Mouse (Mus musculus): Measurements from ENCODE around the gene Gpr107. TPM values are rescaled to one million over a fixed set of nuclear protein-coding genes. Genes with fewer than 3 reads are reported as not detected.

Gpr107 gene
- polyA plus RNA-seq, 1 experiment from 2014 or later, result 41.4 TPM

DNA sequence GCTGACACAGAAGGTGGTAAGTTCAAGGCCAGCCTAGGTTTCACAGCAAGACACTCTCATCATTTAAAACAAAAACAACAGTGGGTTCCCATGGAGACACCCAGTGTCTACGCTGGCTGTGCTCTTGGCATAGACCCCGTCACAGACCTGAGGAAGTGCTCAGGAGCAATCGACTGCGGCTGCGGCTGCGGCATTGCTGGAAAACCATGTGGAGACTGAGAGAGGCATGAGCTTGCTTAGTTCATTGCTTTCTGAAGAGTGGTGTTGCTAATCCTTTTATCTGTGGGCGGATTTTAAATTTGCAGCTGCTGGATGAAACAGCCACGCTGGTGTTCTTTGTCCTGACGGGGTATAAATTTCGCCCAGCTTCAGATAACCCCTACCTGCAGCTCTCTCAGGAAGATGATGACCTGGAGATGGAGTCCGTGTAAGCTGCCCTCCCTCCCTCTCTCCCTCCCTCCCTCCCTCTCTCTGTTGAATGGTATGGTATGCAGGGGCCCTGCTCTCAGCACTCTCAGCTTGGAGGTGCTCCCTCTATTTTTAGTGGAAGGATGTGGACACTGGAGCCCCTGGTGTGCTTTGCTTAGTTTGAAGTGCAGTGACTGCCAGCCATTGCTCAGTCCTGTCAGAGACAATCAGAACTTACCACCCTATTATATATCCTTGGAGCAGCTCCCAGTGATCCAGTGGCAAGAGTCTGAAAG lies 58.2 kb downstream of the Gpr107 start:
- Histone ChIP-seq H3K4me3 (replicated peaks) (no peak overlapping the region), H3K9me3 (no peaks in the 10 kb centered on the region), H3K4me2 (no peak overlapping the region), H3K27me3 (no peaks in the 10 kb centered on the region), H3K9ac (no peak overlapping the region), H3K27ac (no peak overlapping the region), H3K36me3 (replicated peaks) (peaks cover 64% of the 10 kb centered on the region), H3K4me1 (peaks cover 19% of the 10 kb centered on the region; the same call in 1 of the 2 replicates)
- ATAC-seq (ENCODE audit: low FRiP score), result no peak
- 61% methylated on average over 11 of the region's 11 CpGs for WGBS

DNA sequence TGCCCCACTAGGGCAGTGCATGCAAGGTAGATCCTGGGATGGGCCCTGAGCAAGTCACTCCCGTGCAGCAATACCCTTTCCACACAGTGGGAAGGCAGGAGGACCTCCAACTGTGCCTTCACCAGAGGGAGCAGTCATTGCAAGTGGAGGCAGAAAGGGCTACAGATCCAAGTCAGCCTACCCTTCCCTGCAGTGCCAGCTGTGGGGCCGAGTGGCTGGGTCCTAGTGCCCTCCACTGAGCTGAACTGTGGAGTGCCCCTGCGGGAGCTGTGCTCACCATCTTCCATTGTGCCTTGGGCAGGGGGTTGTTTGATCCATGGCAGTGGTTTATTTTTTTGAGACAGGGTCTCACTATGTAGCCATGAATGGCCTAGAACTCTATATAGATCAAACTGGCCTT lies 59.1 kb downstream of the Gpr107 start:
- H3K9ac ChIP-seq, result no peak overlapping the region
- 54% methylated on average over 3 of the region's 3 CpGs for WGBS
- no peak for ATAC-seq (ENCODE audit: low FRiP score)
- peaks cover 66% of the 10 kb centered on the region for H3K36me3 ChIP-seq (replicated peaks)
- H3K4me3 ChIP-seq (replicated peaks), result no peak overlapping the region
- H3K4me1 ChIP-seq, result peaks cover 16% of the 10 kb centered on the region; the same call in 1 of the 2 replicates
- no peak overlapping the region for H3K4me2 ChIP-seq
- no peaks in the 10 kb centered on the region for H3K27me3 ChIP-seq
- no peaks in the 10 kb centered on the region for H3K9me3 ChIP-seq
- H3K27ac ChIP-seq, result no peak overlapping the region

DNA sequence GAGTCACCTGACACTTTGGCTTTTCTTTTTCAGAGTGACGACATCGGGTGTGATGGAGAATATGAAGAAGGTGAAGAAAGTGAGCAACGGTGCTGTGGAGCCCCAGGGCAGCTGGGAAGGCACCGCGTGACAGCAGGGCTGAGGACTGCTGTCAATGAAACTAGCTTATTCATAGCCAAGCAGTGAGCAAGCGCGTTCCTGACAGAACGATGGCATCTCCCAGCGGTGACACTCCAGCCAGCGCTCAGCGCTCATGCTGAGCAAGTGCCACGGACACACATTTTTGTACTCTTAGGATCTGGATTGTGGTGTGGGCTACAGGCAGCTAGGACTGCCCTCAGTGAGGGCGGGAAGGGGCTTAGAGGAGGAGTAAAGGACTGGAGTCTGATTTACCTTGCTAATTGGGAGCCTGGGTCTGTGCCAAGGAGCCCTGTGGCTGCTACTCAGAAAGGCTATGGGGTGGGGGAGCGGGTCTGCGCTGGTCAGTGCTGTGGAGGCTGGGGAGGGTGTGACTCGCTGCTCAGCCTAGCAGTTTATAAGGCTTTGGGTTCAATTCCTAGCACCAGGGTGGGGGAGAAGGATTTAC lies 62.2 kb downstream of the Gpr107 start:
- H3K27ac ChIP-seq, result no peak overlapping the region
- H3K36me3 ChIP-seq (replicated peaks), result peaks cover 52% of the 10 kb centered on the region
- no peak overlapping the region for H3K4me3 ChIP-seq (replicated peaks)
- H3K9me3 ChIP-seq, result no peaks in the 10 kb centered on the region
- ATAC-seq (ENCODE audit: low FRiP score), result peak; percentile 30; the same call in 1 of the 2 replicates
- H3K27me3 ChIP-seq, result no peaks in the 10 kb centered on the region
- WGBS, result 76% methylated on average over 16 of the region's 16 CpGs
- no peak overlapping the region for H3K4me2 ChIP-seq
- H3K4me1 ChIP-seq, result peaks cover 11% of the 10 kb centered on the region; the same call in 1 of the 2 replicates
- H3K9ac ChIP-seq, result no peak overlapping the region

DNA sequence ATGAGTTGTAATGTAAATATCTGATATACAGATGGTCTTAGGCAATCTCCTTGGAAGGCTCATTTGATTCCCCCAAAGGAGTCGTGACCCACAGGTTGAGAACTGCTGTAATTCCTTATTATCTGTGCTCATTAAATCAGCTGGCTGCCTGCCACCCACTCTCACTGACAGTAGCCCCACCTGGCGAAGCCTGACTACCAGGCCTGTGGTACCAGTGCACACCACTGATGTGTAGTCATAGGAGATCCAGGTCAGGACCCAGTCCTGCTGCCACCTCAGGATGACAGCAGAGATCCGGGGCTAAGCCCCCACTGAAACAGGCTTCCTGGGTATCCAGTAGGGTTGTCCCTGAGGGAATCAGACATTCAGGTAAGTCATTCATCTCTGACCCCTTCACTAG lies 66.5 kb downstream of the Gpr107 start:
- no peak overlapping the region for H3K4me3 ChIP-seq (replicated peaks)
- peaks cover 18% of the 10 kb centered on the region for H3K36me3 ChIP-seq (replicated peaks)
- H3K4me2 ChIP-seq, result no peak overlapping the region
- WGBS, result 88% methylated on average over 3 of the region's 3 CpGs
- no peak overlapping the region for H3K27ac ChIP-seq
- no peaks in the 10 kb centered on the region for H3K27me3 ChIP-seq
- no peaks in the 10 kb centered on the region for H3K4me1 ChIP-seq
- no peak for ATAC-seq (ENCODE audit: low FRiP score)
- H3K9me3 ChIP-seq, result no peaks in the 10 kb centered on the region
- no peak overlapping the region for H3K9ac ChIP-seq

DNA sequence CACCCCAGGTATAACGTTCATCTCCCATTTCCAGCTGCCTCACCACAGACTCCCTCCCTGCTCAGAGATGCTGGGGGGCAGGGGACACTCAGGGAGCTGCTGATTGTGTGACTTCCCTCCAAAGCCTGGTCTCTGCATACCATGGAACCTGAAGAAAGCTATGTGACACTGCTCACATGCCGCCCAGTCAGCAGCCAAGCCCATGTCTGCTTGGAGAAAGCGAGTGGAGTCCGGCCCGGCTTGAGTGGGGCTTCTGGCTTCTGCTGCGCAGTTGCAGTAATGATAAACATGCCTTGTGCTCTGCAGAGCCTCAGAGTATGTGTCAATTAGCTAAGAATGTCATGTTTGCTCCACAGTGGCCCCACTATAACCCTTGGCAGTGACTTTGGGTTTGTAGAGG lies 67.4 kb downstream of the Gpr107 start:
- WGBS, result 84% methylated on average over 6 of the region's 6 CpGs
- no peaks in the 10 kb centered on the region for H3K4me1 ChIP-seq
- no peak overlapping the region for H3K9ac ChIP-seq
- no peak overlapping the region for H3K4me3 ChIP-seq (replicated peaks)
- H3K9me3 ChIP-seq, result no peaks in the 10 kb centered on the region
- no peak overlapping the region for H3K27ac ChIP-seq
- no peaks in the 10 kb centered on the region for H3K27me3 ChIP-seq
- peaks cover 10% of the 10 kb centered on the region for H3K36me3 ChIP-seq (replicated peaks)
- ATAC-seq (ENCODE audit: low FRiP score), result no peak
- no peak overlapping the region for H3K4me2 ChIP-seq

DNA sequence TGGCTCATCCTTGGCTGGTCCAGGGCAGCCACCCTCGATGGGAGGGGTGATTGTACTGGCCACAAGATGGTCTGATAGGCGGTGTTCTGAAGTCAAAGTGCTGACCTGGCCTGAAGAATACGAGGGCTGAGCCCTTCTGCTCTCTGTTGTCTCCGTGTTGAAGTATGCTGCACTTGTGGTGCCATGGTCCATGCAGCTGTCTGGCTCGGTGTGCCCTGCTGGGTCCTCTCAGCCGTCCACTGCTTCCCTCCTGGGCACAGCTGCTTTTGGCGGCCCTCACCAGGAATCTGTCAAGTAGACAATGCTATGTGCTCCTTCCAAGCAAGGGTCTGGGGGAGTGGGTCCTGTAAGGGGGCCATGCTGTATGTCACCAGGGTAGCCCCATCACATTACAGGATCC lies 68.7 kb downstream of the Gpr107 start:
- 69% methylated on average over 7 of the region's 7 CpGs for WGBS
- Histone ChIP-seq H3K27ac (no peak overlapping the region), H3K9ac (no peak overlapping the region), H3K9me3 (no peaks in the 10 kb centered on the region), H3K4me3 (replicated peaks) (no peak overlapping the region), H3K4me2 (no peak overlapping the region), H3K36me3 (replicated peaks) (no peaks in the 10 kb centered on the region; the same call in 1 of the 2 replicates), H3K4me1 (no peaks in the 10 kb centered on the region), H3K27me3 (no peaks in the 10 kb centered on the region)
- no peak for ATAC-seq (ENCODE audit: low FRiP score)

DNA sequence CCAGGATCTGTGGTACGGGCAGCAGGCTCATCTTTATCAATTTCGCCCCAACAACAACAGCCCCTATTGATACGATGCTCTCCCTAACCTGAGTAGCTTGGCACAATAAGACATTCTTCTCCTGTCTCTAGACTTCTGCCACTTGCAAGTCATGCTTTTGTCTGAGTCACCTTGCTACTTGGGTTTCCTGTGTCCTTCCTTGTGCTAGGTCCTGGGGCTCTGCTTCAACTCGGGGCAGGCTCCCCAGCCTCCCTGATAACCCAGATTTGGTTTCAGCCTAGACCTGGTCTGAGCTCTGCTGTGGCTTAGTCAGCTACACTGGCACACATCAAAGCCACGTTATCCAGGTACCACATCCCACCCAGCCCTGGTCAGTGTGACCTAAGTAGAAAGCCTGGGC lies 69.5 kb downstream of the Gpr107 start:
- no peaks in the 10 kb centered on the region for H3K27me3 ChIP-seq
- H3K9ac ChIP-seq, result no peak overlapping the region
- no peaks in the 10 kb centered on the region; the same call in 1 of the 2 replicates for H3K36me3 ChIP-seq (replicated peaks)
- ATAC-seq (ENCODE audit: low FRiP score), result no peak
- H3K4me2 ChIP-seq, result no peak overlapping the region
- no peak overlapping the region for H3K4me3 ChIP-seq (replicated peaks)
- H3K9me3 ChIP-seq, result peaks cover 6% of the 10 kb centered on the region
- whole genome bisulfite sequencing, result 83% methylated on average over 5 of the region's 5 CpGs
- H3K27ac ChIP-seq, result no peak overlapping the region
- H3K4me1 ChIP-seq, result no peaks in the 10 kb centered on the region

DNA sequence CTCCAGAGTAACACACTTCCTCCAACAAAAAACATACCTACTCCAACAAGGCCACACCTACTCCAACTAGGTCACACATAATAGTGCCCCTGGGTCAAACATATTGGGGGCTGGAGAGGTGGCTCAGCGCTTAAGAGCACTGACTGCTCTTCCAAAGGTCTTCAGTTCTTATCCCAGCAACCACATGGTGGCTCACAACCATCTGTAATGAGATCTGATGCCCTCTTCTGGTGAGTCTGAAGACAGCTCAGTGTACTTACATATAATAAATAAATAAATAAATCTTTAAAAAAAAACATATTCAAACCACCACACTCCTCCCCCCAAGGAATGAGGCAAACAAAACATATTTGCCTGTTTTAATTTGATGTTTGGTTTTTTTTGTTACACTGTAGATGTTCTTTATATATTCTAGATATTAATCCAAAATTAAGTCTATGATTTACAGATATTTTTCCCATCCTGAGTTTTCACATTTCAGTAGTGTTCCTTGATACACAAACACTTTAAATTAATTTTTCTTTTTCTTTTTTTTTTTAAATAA lies 76.7 kb downstream of the Gpr107 start:
- H3K9ac ChIP-seq, result no peak overlapping the region
- H3K27me3 ChIP-seq, result no peaks in the 10 kb centered on the region
- no peaks in the 10 kb centered on the region for H3K4me1 ChIP-seq
- no peak overlapping the region for H3K27ac ChIP-seq
- H3K4me3 ChIP-seq (replicated peaks), result no peak overlapping the region
- 48% methylated on average over 1 of the region's 1 CpGs for WGBS
- H3K4me2 ChIP-seq, result no peak overlapping the region
- no peaks in the 10 kb centered on the region for H3K36me3 ChIP-seq (replicated peaks)
- peaks cover 6% of the 10 kb centered on the region for H3K9me3 ChIP-seq
- no peak for ATAC-seq (ENCODE audit: low FRiP score)

DNA sequence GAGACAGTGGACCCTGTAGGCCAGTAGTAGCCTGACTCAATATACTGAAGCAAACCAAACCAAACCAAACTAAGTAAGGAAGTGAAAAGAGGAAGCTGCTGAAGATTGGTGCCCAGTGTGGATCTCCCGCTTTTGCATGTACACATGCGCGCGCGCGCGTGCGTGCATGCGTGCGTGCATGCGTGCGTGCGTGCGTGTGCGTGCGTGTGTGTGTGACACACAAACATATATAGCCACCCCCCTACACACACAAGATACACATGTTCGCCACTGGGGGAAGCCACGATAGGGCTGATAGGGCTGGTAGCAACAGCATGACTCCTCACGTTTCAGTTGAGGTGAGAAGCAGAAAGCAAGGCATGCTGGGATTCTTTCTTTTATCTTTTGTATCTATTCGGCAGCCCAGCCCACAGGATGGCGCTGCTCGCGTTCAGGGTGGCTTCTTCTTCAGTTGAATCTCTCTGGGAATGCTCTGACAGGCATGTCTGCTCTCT lies 87.1 kb downstream of the Gpr107 start:
- Histone ChIP-seq H3K36me3 (replicated peaks) (no peaks in the 10 kb centered on the region), H3K4me2 (peak overlapping the region; percentile 45), H3K9me3 (no peaks in the 10 kb centered on the region), H3K4me1 (peaks cover 6% of the 10 kb centered on the region; the same call in 1 of the 2 replicates), H3K9ac (no peak overlapping the region), H3K27ac (no peak overlapping the region), H3K4me3 (replicated peaks) (peak overlapping the region; percentile 25), H3K27me3 (peaks cover 23% of the 10 kb centered on the region)
- WGBS, result 44% methylated on average over 23 of the region's 23 CpGs
- ATAC-seq (ENCODE audit: low FRiP score), result no peak

DNA sequence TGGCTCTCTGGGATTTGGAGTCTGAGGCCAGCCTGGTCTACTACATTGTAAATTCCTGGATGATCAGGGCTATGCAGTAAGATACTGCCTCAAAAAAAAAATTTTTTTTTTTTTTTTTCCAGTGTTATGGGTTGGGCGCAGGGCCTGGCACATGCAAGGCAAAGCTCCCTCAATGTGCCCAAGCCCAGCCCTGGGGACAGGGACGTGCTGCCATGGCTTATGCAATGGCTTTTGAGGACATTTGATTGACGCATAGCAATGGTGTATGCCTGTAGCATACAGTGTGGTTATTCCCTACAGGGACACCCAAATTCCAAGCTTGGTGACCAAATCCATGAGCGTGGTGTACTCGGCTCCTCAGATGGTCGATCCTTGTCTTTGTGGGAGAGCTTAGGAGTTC lies 87.7 kb downstream of the Gpr107 start:
- H3K27ac ChIP-seq, result no peak overlapping the region
- peaks cover 29% of the 10 kb centered on the region for H3K27me3 ChIP-seq
- no peaks in the 10 kb centered on the region for H3K36me3 ChIP-seq (replicated peaks)
- WGBS, result 86% methylated on average over 6 of the region's 6 CpGs
- no peaks in the 10 kb centered on the region for H3K9me3 ChIP-seq
- peaks cover 9% of the 10 kb centered on the region for H3K4me1 ChIP-seq
- H3K4me2 ChIP-seq, result peak overlapping the region; percentile 45; the same call in 1 of the 2 replicates
- no peak overlapping the region for H3K4me3 ChIP-seq (replicated peaks)
- no peak overlapping the region for H3K9ac ChIP-seq
- ATAC-seq (ENCODE audit: low FRiP score), result no peak

DNA sequence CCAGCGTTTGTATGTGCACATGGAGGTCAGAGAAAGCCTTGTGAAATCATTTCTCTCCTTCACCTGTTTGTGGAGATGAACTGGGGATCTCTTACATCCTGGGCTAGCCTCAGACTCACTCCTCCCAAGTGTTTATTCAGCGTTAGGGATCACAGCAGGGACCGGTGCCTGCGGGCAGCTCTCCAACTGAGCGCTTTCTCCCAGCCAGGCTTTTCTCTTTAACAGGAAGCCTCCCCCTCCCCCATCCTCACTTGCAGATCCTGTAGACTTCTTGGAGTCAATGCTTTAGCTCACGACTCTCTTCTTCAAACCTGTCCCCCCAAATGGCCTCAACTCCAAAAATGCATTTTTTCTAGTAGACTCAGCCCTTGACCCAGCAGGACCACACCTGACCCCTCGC lies 89.5 kb downstream of the Gpr107 start:
- ATAC-seq (ENCODE audit: low FRiP score), result no peak
- no peaks in the 10 kb centered on the region for H3K36me3 ChIP-seq (replicated peaks)
- WGBS, result 13% methylated on average over 7 of the region's 7 CpGs
- peaks cover 29% of the 10 kb centered on the region for H3K27me3 ChIP-seq
- no peak overlapping the region for H3K9ac ChIP-seq
- H3K9me3 ChIP-seq, result no peaks in the 10 kb centered on the region
- no peak overlapping the region for H3K27ac ChIP-seq
- no peak overlapping the region for H3K4me3 ChIP-seq (replicated peaks)
- H3K4me1 ChIP-seq, result peaks cover 22% of the 10 kb centered on the region
- H3K4me2 ChIP-seq, result no peak overlapping the region

DNA sequence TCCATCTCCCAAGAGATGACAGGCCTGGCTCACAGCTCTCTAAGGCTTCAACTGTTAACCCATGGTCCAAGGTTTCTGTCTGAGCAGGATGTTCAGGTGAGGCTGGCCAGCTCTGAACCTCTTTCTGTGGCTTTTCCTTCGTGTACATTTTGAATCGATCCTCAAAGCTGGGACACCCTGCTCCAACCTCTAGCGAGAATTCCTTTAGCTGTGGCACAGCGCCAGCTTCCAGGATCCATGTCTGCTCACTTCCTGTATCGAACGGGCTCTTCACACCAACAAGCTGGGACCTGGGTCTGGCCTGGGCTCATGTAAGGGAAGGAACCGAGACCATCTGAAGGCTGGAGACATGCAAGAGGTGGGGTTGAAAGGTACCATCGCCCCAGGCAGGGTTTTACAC lies 92.1 kb downstream of the Gpr107 start:
- peaks cover 32% of the 10 kb centered on the region for H3K27me3 ChIP-seq
- no peak overlapping the region for H3K9ac ChIP-seq
- 88% methylated on average over 8 of the region's 8 CpGs for WGBS
- no peak for ATAC-seq (ENCODE audit: low FRiP score)
- no peaks in the 10 kb centered on the region for H3K9me3 ChIP-seq
- peaks cover 5% of the 10 kb centered on the region for H3K36me3 ChIP-seq (replicated peaks)
- H3K4me3 ChIP-seq (replicated peaks), result no peak overlapping the region
- H3K27ac ChIP-seq, result no peak overlapping the region
- H3K4me1 ChIP-seq, result peaks cover 38% of the 10 kb centered on the region
- no peak overlapping the region for H3K4me2 ChIP-seq
